Mouse (Mus musculus): ENCODE measurements around the gene Prickle3. TPM values are rescaled to one million over a fixed set of nuclear protein-coding genes. Genes with fewer than 3 reads are reported as not detected.
A peak's percentile ranks its signal among the peaks of the same experiment; 100 is the strongest.

Gene Prickle3
- total and polyA plus RNA-seq, 2 experiments from 2014 or later: 8.1 to 9.2 TPM

- Histone ChIP-seq H3K4me3 (ENCODE audit: low read depth, low read length) (peak overlapping the region; percentile 55), H3K9me3 (replicated peaks; ENCODE audit: control insufficient read depth, low read length) (no peaks in the 10 kb centered on the region), H3K4me1 (ENCODE audit: control insufficient read depth, insufficient read depth) (no peaks in the 10 kb centered on the region), H3K27ac (ENCODE audit: low read depth) (peak overlapping the region; percentile 86), H3K9ac (replicated peaks; ENCODE audit: low read depth, low read length) (peak overlapping the region; percentile 58), H3K4me2 (ENCODE audit: low read depth, low read length) (peak overlapping the region; percentile 72), H3K36me3 (replicated peaks; ENCODE audit: control insufficient read depth, insufficient read depth, low read length) (no peaks in the 10 kb centered on the region), H3K27me3 (ENCODE audit: control insufficient read depth, insufficient read depth, low read length) (no peaks in the 10 kb centered on the region)
- ATAC-seq (ENCODE audit: insufficient read depth, low read depth) (peak; percentile 97), DNase-seq (ENCODE audit: low spot score) (peak; percentile 95)
- TF ChIP-seq CTCF (IDR thresholded peaks at IDR 0.05; ENCODE audit: low read depth) (peak; percentile 30), EP300 (IDR thresholded peaks at IDR 0.05; ENCODE audit: low read depth) (peak; percentile 17; the same call in 1 of the 2 replicates)
- 26% methylated on average over 25 of the region's 25 CpGs for WGBS
Measured at GRCm38 (mm10) chrX:7648671-7649304, 8.3 kb upstream of the Prickle3 start.

- no peak for TF ChIP-seq EP300 (IDR thresholded peaks at IDR 0.05; ENCODE audit: low read depth)
- no peak for TF ChIP-seq CTCF (IDR thresholded peaks at IDR 0.05; ENCODE audit: low read depth)
- peak overlapping the region; percentile 12 for H3K9ac ChIP-seq (replicated peaks; ENCODE audit: low read depth, low read length)
- no peaks in the 10 kb centered on the region for H3K27me3 ChIP-seq (ENCODE audit: control insufficient read depth, insufficient read depth, low read length)
- H3K36me3 ChIP-seq (replicated peaks; ENCODE audit: control insufficient read depth, insufficient read depth, low read length): no peaks in the 10 kb centered on the region
- ATAC-seq (ENCODE audit: insufficient read depth, low read depth) (peak; percentile 42), DNase-seq (ENCODE audit: low spot score) (no peak)
- peaks cover 11% of the 10 kb centered on the region for H3K4me1 ChIP-seq (ENCODE audit: control insufficient read depth, insufficient read depth)
- H3K4me2 ChIP-seq (ENCODE audit: low read depth, low read length): peak overlapping the region; percentile 71
- 17% methylated on average over 12 of the region's 15 CpGs for WGBS
- no peaks in the 10 kb centered on the region for H3K9me3 ChIP-seq (replicated peaks; ENCODE audit: control insufficient read depth, low read length)
- H3K27ac ChIP-seq (ENCODE audit: low read depth): peak overlapping the region; percentile 84
- H3K4me3 ChIP-seq (ENCODE audit: low read depth, low read length): peak overlapping the region; percentile 62
Measured at GRCm38 (mm10) chrX:7658031-7658784, 1.1 kb downstream of the Prickle3 start.

DNA sequence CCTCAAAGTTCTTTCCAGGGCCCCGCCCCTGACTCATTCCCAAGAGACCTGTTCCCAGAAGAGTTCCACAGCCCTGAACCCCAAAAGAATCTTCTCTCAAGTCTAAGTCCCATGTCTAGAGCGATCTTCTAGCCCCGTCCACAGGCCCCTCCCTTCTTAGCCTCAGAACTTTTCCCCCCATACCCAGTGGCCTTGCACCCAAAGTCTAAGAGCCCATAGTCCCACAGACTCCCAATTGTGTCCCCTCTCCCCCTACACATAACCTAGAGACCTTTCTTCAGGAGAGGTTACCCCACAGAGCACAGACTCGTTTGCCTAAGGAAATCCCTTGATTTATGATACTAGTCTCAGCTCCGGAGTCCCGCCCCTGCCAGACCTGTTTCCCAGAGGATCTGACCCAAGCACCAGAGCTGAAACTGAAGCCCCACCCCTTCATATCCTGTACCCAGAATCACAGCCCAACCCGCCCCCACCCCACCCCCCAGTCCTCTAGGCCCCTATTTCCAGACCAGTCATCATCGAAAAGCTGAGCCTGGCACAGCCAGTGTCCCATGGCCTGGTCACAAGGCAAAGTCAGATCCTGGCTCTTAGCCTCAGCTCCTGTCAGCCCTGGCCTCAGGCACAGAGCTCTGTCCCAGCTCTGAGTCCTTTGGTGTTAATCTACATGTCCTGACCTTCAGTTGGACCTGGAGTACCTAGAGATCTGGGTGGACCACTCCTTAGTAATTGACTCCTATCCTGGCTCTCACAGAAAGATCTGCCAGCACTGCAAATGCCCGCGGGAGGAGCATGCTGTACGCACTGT is 1.9 kb downstream of the Prickle3 start:
- peak overlapping the region; percentile 71 for H3K4me2 ChIP-seq (ENCODE audit: low read depth, low read length)
- H3K36me3 ChIP-seq (replicated peaks; ENCODE audit: control insufficient read depth, insufficient read depth, low read length): 0 out of 2 replicates have a peak, but pooled peaks cover 7% of the 10 kb centered on the region
- H3K27me3 ChIP-seq (ENCODE audit: control insufficient read depth, insufficient read depth, low read length): no peaks in the 10 kb centered on the region
- WGBS: 54% methylated on average over 11 of the region's 11 CpGs
- H3K27ac ChIP-seq (ENCODE audit: low read depth): peak overlapping the region; percentile 84
- ATAC-seq (ENCODE audit: insufficient read depth, low read depth) (peak; percentile 36; the same call in 1 of the 2 replicates), DNase-seq (ENCODE audit: low spot score) (no peak)
- H3K9me3 ChIP-seq (replicated peaks; ENCODE audit: control insufficient read depth, low read length): no peaks in the 10 kb centered on the region
- peak overlapping the region; percentile 62; the same call in 1 of the 2 replicates for H3K4me3 ChIP-seq (ENCODE audit: low read depth, low read length)
- peaks cover 11% of the 10 kb centered on the region for H3K4me1 ChIP-seq (ENCODE audit: control insufficient read depth, insufficient read depth)
- no peak overlapping the region for H3K9ac ChIP-seq (replicated peaks; ENCODE audit: low read depth, low read length)
- TF ChIP-seq EP300 (IDR thresholded peaks at IDR 0.05; ENCODE audit: low read depth) (no peak), CTCF (IDR thresholded peaks at IDR 0.05; ENCODE audit: low read depth) (no peak)

GRCm38 (mm10) chrX:7661086-7661485 is 4.0 kb downstream of the Prickle3 start:
- Histone ChIP-seq H3K4me1 (ENCODE audit: control insufficient read depth, insufficient read depth) (peaks cover 11% of the 10 kb centered on the region), H3K9me3 (replicated peaks; ENCODE audit: control insufficient read depth, low read length) (no peaks in the 10 kb centered on the region), H3K36me3 (replicated peaks; ENCODE audit: control insufficient read depth, insufficient read depth, low read length) (peaks cover 13% of the 10 kb centered on the region; the same call in 1 of the 2 replicates), H3K9ac (replicated peaks; ENCODE audit: low read depth, low read length) (no peak overlapping the region), H3K27ac (ENCODE audit: low read depth) (peak overlapping the region; percentile 55), H3K27me3 (ENCODE audit: control insufficient read depth, insufficient read depth, low read length) (no peaks in the 10 kb centered on the region), H3K4me2 (ENCODE audit: low read depth, low read length) (no peak overlapping the region), H3K4me3 (ENCODE audit: low read depth, low read length) (no peak overlapping the region)
- TF ChIP-seq EP300 (IDR thresholded peaks at IDR 0.05; ENCODE audit: low read depth): no peak
- no peak for TF ChIP-seq CTCF (IDR thresholded peaks at IDR 0.05; ENCODE audit: low read depth)
- ATAC-seq (ENCODE audit: insufficient read depth, low read depth) (no peak), DNase-seq (ENCODE audit: low spot score) (no peak)
- whole genome bisulfite sequencing: 35% methylated on average over 4 of the region's 4 CpGs

DNA sequence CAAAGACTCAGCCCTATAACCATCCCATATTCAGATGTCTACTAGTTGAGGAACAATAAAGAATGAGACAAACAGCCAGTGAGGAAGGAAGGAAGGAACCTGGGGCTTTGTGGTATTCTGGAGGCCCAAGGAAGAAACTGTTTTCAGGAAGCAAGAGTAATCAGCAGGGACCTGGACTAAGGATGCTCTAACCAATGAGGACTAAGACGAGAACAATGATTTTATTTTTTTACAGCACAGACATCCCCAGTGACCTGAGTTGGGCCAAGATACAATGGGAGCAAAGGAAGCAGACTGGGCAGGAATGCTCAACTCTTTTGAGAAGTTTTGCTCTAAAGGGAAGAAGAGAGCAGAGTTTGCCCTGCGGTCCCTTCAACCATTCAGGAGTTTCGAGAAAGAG is 5.9 kb downstream of the Prickle3 start:
- H3K36me3 ChIP-seq (replicated peaks; ENCODE audit: control insufficient read depth, insufficient read depth, low read length): peaks cover 26% of the 10 kb centered on the region; the same call in 1 of the 2 replicates
- DNase-seq (ENCODE audit: low spot score) (no peak), ATAC-seq (ENCODE audit: insufficient read depth, low read depth) (no peak)
- peak overlapping the region; percentile 70 for H3K27ac ChIP-seq (ENCODE audit: low read depth)
- peaks cover 11% of the 10 kb centered on the region for H3K4me1 ChIP-seq (ENCODE audit: control insufficient read depth, insufficient read depth)
- H3K9me3 ChIP-seq (replicated peaks; ENCODE audit: control insufficient read depth, low read length): no peaks in the 10 kb centered on the region
- H3K27me3 ChIP-seq (ENCODE audit: control insufficient read depth, insufficient read depth, low read length): no peaks in the 10 kb centered on the region
- H3K9ac ChIP-seq (replicated peaks; ENCODE audit: low read depth, low read length): no peak overlapping the region
- WGBS: 61% methylated on average over 3 of the region's 3 CpGs
- TF ChIP-seq EP300 (IDR thresholded peaks at IDR 0.05; ENCODE audit: low read depth): no peak
- no peak overlapping the region for H3K4me2 ChIP-seq (ENCODE audit: low read depth, low read length)
- H3K4me3 ChIP-seq (ENCODE audit: low read depth, low read length): no peak overlapping the region
